Mouse (Mus musculus): ENCODE measurements around the gene Abcc10. TPM values are rescaled to one million over a fixed set of nuclear protein-coding genes. Genes with fewer than 3 reads are reported as not detected.

Gene Abcc10
- polyA plus RNA-seq, 1 experiment from 2014 or later: 3.4 TPM

GRCm38 (mm10) chr17:46255147-46255546 lies 73.0 kb downstream of the Abcc10 start:
- ATAC-seq: no peak
- Histone ChIP-seq H3K9me3 (ENCODE audit: low read length) (no peaks in the 10 kb centered on the region), H3K27ac (ENCODE audit: low read length) (no peak overlapping the region), H3K4me3 (ENCODE audit: low read depth, low read length) (no peak overlapping the region), H3K27me3 (replicated peaks; ENCODE audit: insufficient read depth, low read length) (peaks cover 9% of the 10 kb centered on the region; the same call in 1 of the 2 replicates), H3K4me2 (replicated peaks; ENCODE audit: low read depth, low read length) (no peak overlapping the region), H3K4me1 (ENCODE audit: insufficient read depth, low read depth, low read length) (peaks cover 3% of the 10 kb centered on the region; the same call in 1 of the 2 replicates), H3K36me3 (ENCODE audit: insufficient read depth, low read length) (peaks cover 34% of the 10 kb centered on the region), H3K9ac (replicated peaks; ENCODE audit: low read depth) (no peak overlapping the region)
- TF ChIP-seq EP300 (IDR thresholded peaks at IDR 0.05) (no peak), CTCF (IDR thresholded peaks at IDR 0.05) (no peak)
- no peak for DNase-seq (ENCODE audit: low spot score)
- WGBS: 26% methylated on average over 6 of the region's 6 CpGs

GRCm38 (mm10) chr17:46254106-46254505 lies 74.0 kb downstream of the Abcc10 start:
- Histone ChIP-seq H3K36me3 (ENCODE audit: insufficient read depth, low read length) (peaks cover 30% of the 10 kb centered on the region; the same call in 1 of the 2 replicates), H3K4me2 (replicated peaks; ENCODE audit: low read depth, low read length) (peak overlapping the region; percentile 97), H3K4me3 (ENCODE audit: low read depth, low read length) (peak overlapping the region; percentile 57), H3K27me3 (replicated peaks; ENCODE audit: insufficient read depth, low read length) (peaks cover 9% of the 10 kb centered on the region; the same call in 1 of the 2 replicates), H3K27ac (ENCODE audit: low read length) (no peak overlapping the region), H3K4me1 (ENCODE audit: insufficient read depth, low read depth, low read length) (peaks cover 4% of the 10 kb centered on the region), H3K9ac (replicated peaks; ENCODE audit: low read depth) (0 out of 2 replicates have a peak overlapping the region, but pooled peaks have one; percentile 19), H3K9me3 (ENCODE audit: low read length) (no peaks in the 10 kb centered on the region)
- DNase-seq (ENCODE audit: low spot score): no peak
- no peak for TF ChIP-seq CTCF (IDR thresholded peaks at IDR 0.05)
- peak; percentile 21 for ATAC-seq
- WGBS: under 1% methylated on average over 29 of the region's 54 CpGs

- DNase-seq (ENCODE audit: low spot score) (peak; percentile 89), ATAC-seq (peak; percentile 88)
- Histone ChIP-seq H3K27ac (ENCODE audit: low read length) (no peak within 1 kb of the TSS), H3K9me3 (ENCODE audit: low read length) (no peaks in the 10 kb centered on the region), H3K4me2 (replicated peaks; ENCODE audit: low read depth, low read length) (peak within 1 kb of the TSS; percentile 97), H3K4me3 (ENCODE audit: low read depth, low read length) (peak within 1 kb of the TSS; percentile 57), H3K27me3 (replicated peaks; ENCODE audit: insufficient read depth, low read length) (peaks cover 9% of the 10 kb centered on the region; the same call in 1 of the 2 replicates), H3K36me3 (ENCODE audit: insufficient read depth, low read length) (peaks cover 25% of the 10 kb centered on the region; the same call in 1 of the 2 replicates), H3K4me1 (ENCODE audit: insufficient read depth, low read depth, low read length) (peaks cover 10% of the 10 kb centered on the region), H3K9ac (replicated peaks; ENCODE audit: low read depth) (0 out of 2 replicates have a peak within 1 kb of the TSS, but pooled peaks have one; percentile 19)
- TF ChIP-seq CTCF (IDR thresholded peaks at IDR 0.05) (no peak), EP300 (IDR thresholded peaks at IDR 0.05) (no peak)
- WGBS: 2% methylated on average over 46 of the region's 48 CpGs
These were observed 74.6 kb downstream of the Abcc10 start, which contains the start of gene Lrrc73 for GRCm38 (mm10) chr17:46253452-46254084. Lrrc73 (plus strand) TSS chr17:46253531.

Other genes with a start within 250 kb of the Abcc10 start
- gene Mrps18a, start 217.4 kb downstream of the Abcc10 start, polyA plus RNA-seq (2015; fragmentation: Nextera tagmentation; extraction: Ambion mirVana): 96.4 and 103 TPM in 2 replicates
- gene Rsph9, start 184.1 kb downstream of the Abcc10 start, polyA plus RNA-seq (2015; fragmentation: Nextera tagmentation; extraction: Ambion mirVana): 31.7 and 32.4 TPM in 2 replicates
- 43.5 and 44.6 TPM in 2 replicates for gene Mad2l1bp, start 174.8 kb downstream of the Abcc10 start, polyA plus RNA-seq (2015; fragmentation: Nextera tagmentation; extraction: Ambion mirVana)
- gene Gtpbp2, start 167.3 kb downstream of the Abcc10 start, polyA plus RNA-seq (2015; fragmentation: Nextera tagmentation; extraction: Ambion mirVana): 38.8 and 39.5 TPM in 2 replicates
- gene Polh, start 125.7 kb downstream of the Abcc10 start, polyA plus RNA-seq (2015; fragmentation: Nextera tagmentation; extraction: Ambion mirVana): 6.6 and 8.6 TPM in 2 replicates
- 14.8 and 16.2 TPM in 2 replicates for gene Xpo5, start 125.6 kb downstream of the Abcc10 start, polyA plus RNA-seq (2015; fragmentation: Nextera tagmentation; extraction: Ambion mirVana)
- gene Polr1c, start 80.3 kb downstream of the Abcc10 start, polyA plus RNA-seq (2015; fragmentation: Nextera tagmentation; extraction: Ambion mirVana): 82.0 and 89.9 TPM in 2 replicates
- gene Yipf3, start 80.3 kb downstream of the Abcc10 start, polyA plus RNA-seq (2015; fragmentation: Nextera tagmentation; extraction: Ambion mirVana): 185 and 199 TPM in 2 replicates
- 3.7 and 5.2 TPM in 2 replicates for gene Lrrc73, start 74.8 kb downstream of the Abcc10 start, polyA plus RNA-seq (2015; fragmentation: Nextera tagmentation; extraction: Ambion mirVana)
- 21.0 and 22.8 TPM in 2 replicates for gene Tjap1, start 45.3 kb downstream of the Abcc10 start, polyA plus RNA-seq (2015; fragmentation: Nextera tagmentation; extraction: Ambion mirVana)
- gene Dlk2, start 30.9 kb downstream of the Abcc10 start, polyA plus RNA-seq (2015; fragmentation: Nextera tagmentation; extraction: Ambion mirVana): 1.3 TPM in 2 replicates
- gene Zfp318, start 55.4 kb upstream of the Abcc10 start, polyA plus RNA-seq (2015; fragmentation: Nextera tagmentation; extraction: Ambion mirVana): 5.8 and 6.3 TPM in 2 replicates
- 0.76 and 0.81 TPM in 2 replicates for gene Crip3, start 100.6 kb upstream of the Abcc10 start, polyA plus RNA-seq (2015; fragmentation: Nextera tagmentation; extraction: Ambion mirVana)
- gene Slc22a7, start 110.1 kb upstream of the Abcc10 start, polyA plus RNA-seq (2015; fragmentation: Nextera tagmentation; extraction: Ambion mirVana): not detected in 2 replicates
- gene Ttbk1, start 159.3 kb upstream of the Abcc10 start, polyA plus RNA-seq (2015; fragmentation: Nextera tagmentation; extraction: Ambion mirVana): 0.04 TPM in 1 of 2 replicates, not detected in the other
- gene Dnph1, start 168.4 kb upstream of the Abcc10 start, polyA plus RNA-seq (2015; fragmentation: Nextera tagmentation; extraction: Ambion mirVana): 2.8 and 4.2 TPM in 2 replicates
- gene Cul9, start 218.0 kb upstream of the Abcc10 start, polyA plus RNA-seq (2015; fragmentation: Nextera tagmentation; extraction: Ambion mirVana): 3.5 and 3.8 TPM in 2 replicates
- gene Srf, start 227.8 kb upstream of the Abcc10 start, polyA plus RNA-seq (2015; fragmentation: Nextera tagmentation; extraction: Ambion mirVana): 5.1 and 5.6 TPM in 2 replicates

Measured in lung, postnatal 0 days (tissue).